Mouse (Mus musculus): ENCODE data around the gene Exoc2. TPM values are rescaled to one million over a fixed set of nuclear protein-coding genes. Genes with fewer than 3 reads are reported as not detected.

Exoc2 gene
- polyA plus RNA-seq, 1 experiment from 2014 or later = 44.7 TPM

DNA sequence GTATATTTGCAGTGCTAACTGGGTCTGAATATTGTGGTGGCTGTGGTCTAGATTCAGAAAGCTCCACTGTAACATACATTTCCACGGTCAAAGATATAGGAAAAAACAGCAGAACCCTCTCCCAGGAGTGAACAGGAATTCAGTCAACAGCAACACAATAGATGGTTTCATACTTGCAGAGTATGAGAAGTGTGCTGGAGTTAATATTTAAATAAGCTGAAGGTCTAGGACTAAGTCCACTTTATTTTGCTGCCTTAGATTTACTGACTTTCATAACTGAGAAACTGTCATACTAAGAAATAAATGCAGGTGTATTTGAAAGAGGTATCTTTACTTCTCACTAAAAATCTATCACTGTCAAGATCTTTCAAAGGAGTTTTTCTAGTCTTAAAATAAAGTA, 137.6 kb downstream of the Exoc2 start:
- 93% methylated on average over 1 of the region's 1 CpGs for WGBS
- Histone ChIP-seq H3K4me2 (replicated peaks) (no peak overlapping the region), H3K9ac (replicated peaks) (no peak overlapping the region), H3K4me1 (replicated peaks) (0 out of 2 replicates have a peak, but pooled peaks cover 3% of the 10 kb centered on the region), H3K9me3 (no peaks in the 10 kb centered on the region; the same call in 1 of the 2 replicates), H3K36me3 (peaks cover 22% of the 10 kb centered on the region), H3K4me3 (replicated peaks) (no peak overlapping the region), H3K27ac (no peak overlapping the region), H3K27me3 (no peaks in the 10 kb centered on the region)
- ATAC-seq = no peak

DNA sequence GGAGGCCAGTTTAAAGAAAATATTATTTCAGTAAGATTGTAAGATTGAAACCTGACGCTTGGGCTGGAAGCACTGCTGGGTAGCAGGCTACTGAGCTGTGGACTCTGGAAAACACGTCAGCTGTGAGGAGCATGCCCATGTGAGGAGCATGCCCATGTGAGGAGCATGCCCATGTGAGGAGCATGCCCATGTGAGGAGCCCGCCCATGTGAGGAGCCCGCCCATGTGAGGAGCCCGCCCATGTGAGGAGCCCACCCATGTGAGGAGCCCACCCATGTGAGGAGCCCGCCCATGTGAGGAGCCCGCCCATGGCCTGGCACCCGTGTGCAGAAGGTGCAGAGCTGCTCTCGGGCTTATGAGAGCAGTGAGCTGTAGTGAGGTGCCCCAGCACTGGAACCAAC, 139.0 kb downstream of the Exoc2 start:
- H3K27me3 ChIP-seq = no peaks in the 10 kb centered on the region
- no peak overlapping the region for H3K4me3 ChIP-seq (replicated peaks)
- H3K9me3 ChIP-seq = no peaks in the 10 kb centered on the region; the same call in 1 of the 2 replicates
- no peak overlapping the region for H3K9ac ChIP-seq (replicated peaks)
- WGBS = 93% methylated on average over 9 of the region's 9 CpGs
- peaks cover 17% of the 10 kb centered on the region for H3K36me3 ChIP-seq
- ATAC-seq = no peak
- H3K4me1 ChIP-seq (replicated peaks) = 0 out of 2 replicates have a peak, but pooled peaks cover 3% of the 10 kb centered on the region
- no peak overlapping the region for H3K4me2 ChIP-seq (replicated peaks)
- H3K27ac ChIP-seq = no peak overlapping the region

DNA sequence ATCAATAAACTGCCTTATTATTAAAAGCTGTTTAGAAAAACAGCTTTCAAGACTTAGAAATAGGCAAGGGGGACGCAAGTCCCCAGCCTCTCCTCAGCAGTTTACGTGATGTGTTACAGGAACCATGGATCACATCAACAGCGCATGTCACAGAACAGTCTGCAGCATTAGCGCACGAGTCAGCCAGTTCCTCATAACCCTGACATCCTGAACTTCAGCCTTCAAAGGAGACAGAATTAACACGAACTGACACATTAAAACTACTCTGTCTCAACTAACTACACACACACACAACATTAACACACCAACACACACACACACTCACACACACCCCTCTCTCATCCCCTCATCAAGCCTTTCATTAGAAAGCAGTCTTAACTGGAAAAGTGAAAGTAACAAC, 139.5 kb downstream of the Exoc2 start:
- Histone ChIP-seq H3K9ac (replicated peaks) (no peak overlapping the region), H3K36me3 (peaks cover 12% of the 10 kb centered on the region), H3K4me1 (replicated peaks) (0 out of 2 replicates have a peak, but pooled peaks cover 3% of the 10 kb centered on the region), H3K4me3 (replicated peaks) (no peak overlapping the region), H3K9me3 (no peaks in the 10 kb centered on the region; the same call in 1 of the 2 replicates), H3K4me2 (replicated peaks) (no peak overlapping the region), H3K27me3 (no peaks in the 10 kb centered on the region), H3K27ac (no peak overlapping the region)
- no peak for ATAC-seq
- WGBS = 87% methylated on average over 6 of the region's 6 CpGs

DNA sequence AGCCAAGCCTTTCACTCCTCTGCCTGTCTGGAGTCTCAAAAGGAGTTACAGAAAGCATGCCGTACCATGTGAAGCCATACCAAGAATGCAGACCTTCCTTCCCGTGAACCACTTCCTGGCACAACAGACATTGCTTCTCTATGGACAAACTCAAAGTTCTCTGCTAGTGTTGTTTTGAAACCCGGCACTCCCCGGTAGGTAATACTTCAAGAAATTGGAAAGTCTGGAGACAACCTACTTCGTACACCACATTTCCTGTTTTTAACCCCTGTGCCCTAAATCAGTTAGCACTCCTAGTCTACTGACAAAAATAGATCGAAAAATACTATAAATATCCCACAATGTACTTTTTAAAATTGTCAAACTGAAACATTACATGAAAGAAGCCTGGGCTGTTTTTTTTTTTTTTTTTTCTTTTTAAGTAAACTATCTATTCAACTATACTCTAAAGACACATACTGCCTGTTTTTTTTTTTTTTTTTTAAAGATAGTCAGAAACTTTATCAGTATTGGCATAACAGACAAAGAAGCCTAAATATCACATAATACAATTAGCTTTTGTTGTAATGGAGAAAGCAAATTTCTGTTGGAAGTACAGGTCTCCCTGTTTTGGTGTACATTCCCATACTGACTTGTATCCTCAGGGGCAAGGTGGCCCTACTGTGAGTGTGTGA, 140.3 kb downstream of the Exoc2 start:
- no peak overlapping the region for H3K4me2 ChIP-seq (replicated peaks)
- no peak overlapping the region for H3K4me3 ChIP-seq (replicated peaks)
- peaks cover 6% of the 10 kb centered on the region; the same call in 1 of the 2 replicates for H3K36me3 ChIP-seq
- no peaks in the 10 kb centered on the region; the same call in 1 of the 2 replicates for H3K9me3 ChIP-seq
- H3K27me3 ChIP-seq = no peaks in the 10 kb centered on the region
- no peak overlapping the region for H3K9ac ChIP-seq (replicated peaks)
- 95% methylated on average over 6 of the region's 6 CpGs for WGBS
- H3K27ac ChIP-seq = no peak overlapping the region
- H3K4me1 ChIP-seq (replicated peaks) = 0 out of 2 replicates have a peak, but pooled peaks cover 3% of the 10 kb centered on the region
- ATAC-seq = no peak

DNA sequence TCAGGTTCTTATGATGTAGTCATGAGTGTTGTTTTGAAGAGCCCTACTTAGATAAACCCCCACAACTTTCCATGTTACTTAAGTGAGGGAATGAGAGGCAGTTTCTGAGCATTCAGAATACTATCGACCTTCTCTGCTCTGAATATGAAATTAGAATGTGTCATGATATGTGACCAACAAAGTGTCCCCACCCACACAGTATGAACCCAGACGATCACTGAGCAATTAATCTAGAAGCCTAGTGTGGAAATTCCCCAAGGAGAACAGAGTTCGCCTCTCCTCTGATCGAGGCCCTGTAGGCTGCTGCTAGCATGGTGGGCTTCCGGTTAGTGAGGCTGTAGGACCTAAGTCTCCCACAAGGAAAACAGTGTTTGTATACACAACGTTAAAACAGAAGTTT, 142.5 kb downstream of the Exoc2 start:
- Histone ChIP-seq H3K36me3 (no peaks in the 10 kb centered on the region), H3K4me1 (replicated peaks) (0 out of 2 replicates have a peak, but pooled peaks cover 3% of the 10 kb centered on the region), H3K4me3 (replicated peaks) (no peak overlapping the region), H3K27ac (no peak overlapping the region), H3K9ac (replicated peaks) (no peak overlapping the region), H3K27me3 (no peaks in the 10 kb centered on the region), H3K9me3 (no peaks in the 10 kb centered on the region), H3K4me2 (replicated peaks) (no peak overlapping the region)
- WGBS = 88% methylated on average over 6 of the region's 6 CpGs
- ATAC-seq = no peak

DNA sequence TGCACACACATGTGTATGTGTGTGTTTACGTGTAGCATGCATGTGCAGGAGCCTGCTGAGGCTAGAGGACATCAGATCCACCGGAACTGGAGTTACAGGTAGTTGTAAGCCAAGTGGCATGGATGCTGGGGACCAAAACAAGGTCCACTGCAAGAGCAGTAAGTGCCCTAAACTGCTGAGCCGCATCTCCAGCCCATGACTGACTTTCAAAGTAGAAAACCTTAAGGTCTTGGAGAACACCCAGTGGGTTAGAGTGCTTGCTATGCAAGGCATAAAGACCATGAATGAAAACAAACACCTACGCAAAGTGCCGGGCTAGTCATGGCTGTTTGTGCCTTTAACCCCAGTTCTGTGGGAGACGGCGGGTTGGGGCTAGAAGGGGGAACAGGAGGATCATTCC, 147.4 kb downstream of the Exoc2 start:
- Histone ChIP-seq H3K36me3 (peaks cover 10% of the 10 kb centered on the region), H3K4me2 (replicated peaks) (no peak overlapping the region), H3K27me3 (no peaks in the 10 kb centered on the region), H3K27ac (no peak overlapping the region), H3K4me1 (replicated peaks) (no peaks in the 10 kb centered on the region), H3K9me3 (no peaks in the 10 kb centered on the region), H3K9ac (replicated peaks) (no peak overlapping the region), H3K4me3 (replicated peaks) (no peak overlapping the region)
- 96% methylated on average over 7 of the region's 7 CpGs for WGBS
- no peak for ATAC-seq

DNA sequence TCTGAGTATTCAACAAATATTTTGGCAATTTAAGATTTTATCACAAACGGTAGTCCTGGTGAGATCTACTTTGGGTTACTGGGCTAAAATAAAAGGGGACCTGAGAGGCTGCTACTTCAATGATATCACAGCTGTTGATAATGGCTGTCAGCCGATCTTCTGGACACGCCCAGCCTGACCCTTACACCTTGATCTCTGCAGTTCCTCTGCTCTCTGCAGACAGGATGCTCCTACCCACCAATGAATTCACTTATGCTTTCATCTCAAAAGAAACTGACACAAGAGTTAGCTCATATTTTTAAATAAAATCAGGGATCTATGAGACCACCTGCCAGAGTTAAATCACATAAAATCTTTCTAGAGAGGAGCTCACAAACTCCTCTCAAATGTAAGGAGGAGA, 149.0 kb downstream of the Exoc2 start:
- H3K27me3 ChIP-seq = no peaks in the 10 kb centered on the region
- WGBS = 87% methylated on average over 3 of the region's 3 CpGs

DNA sequence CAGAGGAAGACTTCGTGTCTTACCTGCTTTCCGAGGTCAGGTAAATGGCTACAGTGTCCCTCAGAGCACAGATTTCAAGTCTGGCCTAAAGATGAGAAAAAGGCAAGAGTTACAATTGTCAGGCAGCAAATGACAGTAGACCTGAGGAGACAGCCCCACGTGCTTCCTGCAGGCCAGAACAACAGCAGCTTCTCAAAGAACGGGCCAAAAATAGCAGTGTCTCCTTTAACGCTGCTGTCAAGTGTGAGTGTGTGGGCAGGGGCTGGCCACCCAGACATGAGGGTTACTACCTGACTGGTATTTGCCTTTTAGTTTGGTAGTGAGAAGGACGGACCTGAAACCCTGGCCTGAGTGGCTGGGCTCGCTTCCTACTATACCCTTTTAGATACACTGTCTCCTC, 153.3 kb downstream of the Exoc2 start:
- no peaks in the 10 kb centered on the region for H3K27me3 ChIP-seq
- WGBS = 90% methylated on average over 7 of the region's 7 CpGs
- H3K36me3 ChIP-seq = peaks cover 48% of the 10 kb centered on the region
- no peak overlapping the region for H3K4me2 ChIP-seq (replicated peaks)
- no peak overlapping the region for H3K9ac ChIP-seq (replicated peaks)
- H3K4me3 ChIP-seq (replicated peaks) = no peak overlapping the region
- H3K4me1 ChIP-seq (replicated peaks) = no peaks in the 10 kb centered on the region
- ATAC-seq = no peak
- H3K9me3 ChIP-seq = no peaks in the 10 kb centered on the region
- no peak overlapping the region for H3K27ac ChIP-seq

More for the DNA sequence above, 149.0 kb downstream of the Exoc2 start:
- Histone ChIP-seq H3K4me1 (replicated peaks) (no peaks in the 10 kb centered on the region), H3K36me3 (peaks cover 19% of the 10 kb centered on the region), H3K9ac (replicated peaks) (no peak overlapping the region), H3K27ac (no peak overlapping the region), H3K9me3 (no peaks in the 10 kb centered on the region), H3K4me3 (replicated peaks) (no peak overlapping the region), H3K4me2 (replicated peaks) (no peak overlapping the region)
- no peak for ATAC-seq

DNA sequence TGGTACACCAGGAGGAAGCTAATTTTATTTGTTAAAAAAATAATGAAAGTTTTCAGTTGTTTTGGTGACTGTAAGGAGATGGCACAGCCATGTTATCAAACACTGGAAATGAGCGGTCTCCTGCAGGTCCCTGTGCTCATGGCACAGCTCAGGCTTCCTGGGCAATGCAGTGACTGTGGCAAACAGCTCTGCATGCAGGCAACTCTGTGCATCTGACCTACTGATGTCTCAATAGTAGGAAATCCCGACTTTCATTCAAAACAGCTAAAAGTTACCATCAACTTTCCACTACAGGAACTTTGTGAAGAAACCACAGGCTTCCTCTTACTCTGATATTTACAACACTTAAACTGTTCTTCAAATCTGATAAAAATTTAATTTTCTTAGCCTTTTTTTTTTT, 154.0 kb downstream of the Exoc2 start:
- no peak overlapping the region for H3K4me3 ChIP-seq (replicated peaks)
- no peaks in the 10 kb centered on the region for H3K4me1 ChIP-seq (replicated peaks)
- H3K27me3 ChIP-seq = no peaks in the 10 kb centered on the region
- no peak overlapping the region for H3K4me2 ChIP-seq (replicated peaks)
- no peak overlapping the region for H3K27ac ChIP-seq
- H3K9me3 ChIP-seq = no peaks in the 10 kb centered on the region
- peaks cover 54% of the 10 kb centered on the region for H3K36me3 ChIP-seq
- ATAC-seq = no peak
- WGBS = 97% methylated on average over 2 of the region's 2 CpGs
- no peak overlapping the region for H3K9ac ChIP-seq (replicated peaks)

DNA sequence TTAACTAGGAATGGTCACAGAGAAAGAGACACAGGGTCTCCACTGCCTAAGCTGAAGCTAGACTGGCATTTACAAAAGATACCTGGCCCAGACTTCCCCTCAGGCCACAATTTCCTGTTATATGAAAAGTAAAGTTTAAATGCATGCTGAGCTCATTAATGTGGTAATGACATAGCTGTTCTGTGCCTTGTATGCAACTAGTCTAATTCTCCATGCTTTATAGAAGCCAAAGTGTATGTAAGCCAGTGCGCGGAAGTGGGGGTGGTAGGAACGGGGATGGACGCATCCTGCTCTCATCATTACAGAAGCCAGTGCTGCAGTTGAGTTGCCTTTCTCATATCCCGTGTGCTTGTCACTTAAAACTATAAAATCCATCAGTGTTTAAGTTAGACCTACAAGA, 156.5 kb downstream of the Exoc2 start:
- no peaks in the 10 kb centered on the region for H3K4me1 ChIP-seq (replicated peaks)
- H3K36me3 ChIP-seq = peaks cover 67% of the 10 kb centered on the region
- H3K27ac ChIP-seq = no peak overlapping the region
- no peaks in the 10 kb centered on the region for H3K9me3 ChIP-seq
- WGBS = 94% methylated on average over 5 of the region's 5 CpGs
- H3K4me2 ChIP-seq (replicated peaks) = no peak overlapping the region
- no peak overlapping the region for H3K9ac ChIP-seq (replicated peaks)
- ATAC-seq = no peak
- H3K27me3 ChIP-seq = no peaks in the 10 kb centered on the region
- no peak overlapping the region for H3K4me3 ChIP-seq (replicated peaks)

DNA sequence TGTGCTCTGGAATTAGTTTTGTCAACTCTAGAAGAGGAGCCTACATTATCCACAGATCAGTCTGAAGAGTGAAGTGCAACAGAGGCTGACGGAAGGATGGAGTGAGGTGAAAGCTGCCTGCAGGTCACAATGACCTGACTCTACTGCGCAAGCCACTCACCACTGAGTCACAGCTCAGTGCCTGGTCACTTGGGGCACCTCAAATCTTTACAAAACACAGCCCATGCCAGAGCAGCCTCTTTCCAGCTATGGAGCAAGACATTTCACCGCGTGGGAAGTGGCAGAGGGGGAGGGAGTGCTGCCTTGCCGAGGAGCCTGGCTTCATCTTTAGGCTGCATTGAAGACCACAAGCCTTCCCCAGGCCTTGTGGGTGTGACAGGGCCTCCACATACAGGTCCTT, 159.6 kb downstream of the Exoc2 start:
- Histone ChIP-seq H3K9ac (replicated peaks) (no peak overlapping the region), H3K4me1 (replicated peaks) (no peaks in the 10 kb centered on the region), H3K27me3 (no peaks in the 10 kb centered on the region), H3K4me3 (replicated peaks) (no peak overlapping the region), H3K9me3 (no peaks in the 10 kb centered on the region), H3K36me3 (peaks cover 50% of the 10 kb centered on the region), H3K27ac (no peak overlapping the region), H3K4me2 (replicated peaks) (no peak overlapping the region)
- 91% methylated on average over 5 of the region's 5 CpGs for WGBS
- ATAC-seq = no peak

DNA sequence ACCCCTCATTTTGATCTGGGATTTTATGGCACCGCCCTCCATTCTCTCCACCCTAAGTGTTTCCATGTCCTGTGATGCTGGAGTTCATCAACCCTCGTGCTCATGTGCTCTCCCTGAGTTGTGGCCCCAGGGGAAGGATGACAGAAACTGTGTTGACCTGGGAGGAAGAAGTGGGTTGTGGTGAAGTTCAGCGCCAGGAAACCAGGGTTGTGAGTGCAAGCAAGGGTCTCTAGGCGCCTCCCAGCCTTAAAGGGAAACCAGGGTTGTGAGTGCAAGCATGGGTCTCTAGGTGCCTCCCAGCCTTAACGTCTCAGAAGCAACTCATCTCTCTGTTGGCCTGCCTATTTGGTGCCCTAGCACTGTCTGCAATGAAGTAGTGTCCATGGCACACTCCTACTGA, 160.4 kb downstream of the Exoc2 start:
- H3K9ac ChIP-seq (replicated peaks) = no peak overlapping the region
- H3K4me1 ChIP-seq (replicated peaks) = no peaks in the 10 kb centered on the region
- ATAC-seq = no peak
- H3K4me3 ChIP-seq (replicated peaks) = no peak overlapping the region
- no peaks in the 10 kb centered on the region for H3K27me3 ChIP-seq
- whole genome bisulfite sequencing = 91% methylated on average over 5 of the region's 5 CpGs
- H3K9me3 ChIP-seq = no peaks in the 10 kb centered on the region
- peaks cover 43% of the 10 kb centered on the region for H3K36me3 ChIP-seq
- H3K27ac ChIP-seq = no peak overlapping the region
- no peak overlapping the region for H3K4me2 ChIP-seq (replicated peaks)

DNA sequence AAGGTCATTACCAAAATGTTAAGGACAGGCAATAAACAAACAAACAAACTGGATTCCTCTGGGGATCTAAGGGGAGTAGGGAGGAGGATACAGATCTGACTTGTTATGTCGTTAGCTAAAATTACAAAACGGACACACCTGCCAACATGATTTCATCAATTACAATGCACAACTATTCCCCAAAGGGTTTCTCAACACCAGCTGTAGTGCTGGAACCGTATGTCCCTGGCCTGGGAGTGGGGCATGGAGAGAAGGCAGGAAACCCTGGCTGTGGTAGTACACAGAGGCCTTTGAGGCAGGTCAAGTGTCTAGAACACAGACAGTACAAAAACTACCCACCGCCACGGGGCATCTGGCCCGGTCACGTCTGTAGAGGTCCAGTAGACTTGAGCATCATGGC, 164.7 kb downstream of the Exoc2 start:
- no peak overlapping the region for H3K9ac ChIP-seq (replicated peaks)
- H3K36me3 ChIP-seq = peaks cover 12% of the 10 kb centered on the region; the same call in 1 of the 2 replicates
- ATAC-seq = no peak
- H3K4me3 ChIP-seq (replicated peaks) = no peak overlapping the region
- H3K27ac ChIP-seq = no peak overlapping the region
- no peak overlapping the region for H3K4me2 ChIP-seq (replicated peaks)
- WGBS = 79% methylated on average over 7 of the region's 7 CpGs
- no peaks in the 10 kb centered on the region for H3K27me3 ChIP-seq
- H3K9me3 ChIP-seq = no peaks in the 10 kb centered on the region
- no peaks in the 10 kb centered on the region for H3K4me1 ChIP-seq (replicated peaks)
